Mouse (Mus musculus): ENCODE results near the gene Aktip.

The Aktip gene

DNA sequence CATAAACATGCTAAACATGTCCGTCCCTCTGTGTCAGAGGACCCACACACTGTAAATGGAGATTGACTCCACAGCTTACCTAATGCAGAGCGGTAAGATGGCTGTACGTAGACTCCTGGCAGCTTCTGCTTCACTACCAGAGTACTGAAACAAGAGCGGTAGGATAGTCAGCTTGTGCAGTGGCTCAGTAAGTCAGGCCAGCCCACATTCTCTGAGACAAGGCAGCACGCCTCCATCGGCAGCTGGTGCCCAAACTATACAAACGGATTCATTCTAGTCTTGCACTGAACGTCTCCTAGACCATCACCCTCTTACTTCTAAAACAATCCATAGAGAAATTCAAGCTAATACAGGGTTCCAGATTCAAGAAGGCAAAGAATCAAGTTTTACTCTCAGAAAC lies 73.0 kb downstream of the Aktip start:
- no peak for DNase-seq (ENCODE audit: low spot score in 2 of 2)

DNA sequence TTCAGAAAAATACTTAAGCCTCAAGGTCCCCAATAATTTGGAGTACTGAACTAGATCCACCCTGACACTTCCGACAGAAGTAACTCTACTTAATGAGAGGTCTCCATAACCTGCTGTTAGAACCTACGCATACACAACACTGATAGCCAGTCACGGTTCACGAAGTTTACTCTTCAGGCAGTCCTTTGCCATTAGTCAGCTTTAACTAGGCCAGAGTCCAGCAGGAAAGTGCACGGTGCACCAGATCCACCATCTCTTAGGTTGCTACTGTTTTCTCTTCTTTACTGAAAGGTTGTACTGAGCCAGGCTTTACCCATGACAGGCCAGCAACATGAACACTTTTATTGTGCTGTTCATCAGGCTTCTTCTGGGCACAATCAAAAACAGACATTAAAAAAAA lies 75.5 kb downstream of the Aktip start:
- no peak for DNase-seq (ENCODE audit: low spot score in 2 of 2)

DNA sequence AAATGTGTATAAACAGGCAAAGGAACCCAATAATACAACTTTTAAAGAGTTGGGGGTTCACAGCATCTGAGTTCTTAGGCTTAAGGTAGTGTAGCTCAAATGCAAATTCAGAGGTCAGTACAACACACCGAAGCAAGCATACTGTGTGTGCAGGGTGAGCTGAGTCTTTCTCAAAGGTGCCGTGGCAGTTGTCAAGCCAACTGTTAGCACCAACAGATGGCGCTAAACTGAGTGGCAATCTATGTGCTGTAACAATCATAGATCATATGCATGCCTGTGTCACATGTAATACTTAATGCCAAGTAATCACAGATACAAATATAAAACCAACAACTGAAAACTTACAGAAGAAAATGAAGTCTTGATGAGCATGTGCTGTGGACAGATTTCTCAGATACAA lies 81.6 kb downstream of the Aktip start:
- no peak for DNase-seq (ENCODE audit: low spot score in 2 of 2)

DNA sequence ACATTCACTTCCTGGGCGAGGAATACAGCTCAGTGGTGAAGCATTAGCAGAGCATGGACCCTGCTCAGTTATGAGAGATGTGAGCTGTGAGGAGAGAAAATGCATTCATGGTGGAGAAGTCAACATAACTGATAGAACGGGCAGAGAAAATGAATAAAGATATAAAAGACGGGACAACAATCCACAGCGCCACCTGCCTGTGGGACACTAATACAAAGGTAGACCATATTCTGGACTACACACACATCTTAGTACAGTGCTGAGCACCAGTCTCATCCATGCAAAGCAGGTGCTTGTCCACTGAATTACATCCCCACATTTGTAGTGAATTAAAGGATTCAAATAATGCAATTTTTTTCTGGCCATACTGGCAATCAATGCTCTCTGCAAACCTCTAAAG lies 82.2 kb downstream of the Aktip start:
- no peak for DNase-seq (ENCODE audit: low spot score in 2 of 2)

DNA sequence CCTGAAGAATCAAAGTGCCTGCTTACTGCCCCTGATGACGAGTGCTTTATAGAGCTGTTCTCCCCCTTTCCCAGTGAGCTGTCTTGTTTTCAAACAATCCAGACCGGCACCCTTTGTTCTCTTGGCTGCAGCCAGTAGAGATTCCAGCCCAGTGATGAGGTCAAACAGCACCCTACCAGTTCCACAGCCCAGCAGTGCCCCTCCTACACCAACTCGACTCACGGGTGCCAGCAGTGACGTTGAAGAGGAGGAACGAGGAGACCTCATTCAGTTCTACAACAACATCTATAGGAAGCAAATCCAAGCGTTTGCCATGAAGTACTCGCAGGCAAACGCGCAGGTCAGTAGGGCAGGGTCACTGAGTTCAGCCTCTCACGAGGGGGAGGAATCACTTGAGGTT lies 84.9 kb downstream of the Aktip start:
- DNase-seq (ENCODE audit: low spot score in 2 of 2) = no peak

DNA sequence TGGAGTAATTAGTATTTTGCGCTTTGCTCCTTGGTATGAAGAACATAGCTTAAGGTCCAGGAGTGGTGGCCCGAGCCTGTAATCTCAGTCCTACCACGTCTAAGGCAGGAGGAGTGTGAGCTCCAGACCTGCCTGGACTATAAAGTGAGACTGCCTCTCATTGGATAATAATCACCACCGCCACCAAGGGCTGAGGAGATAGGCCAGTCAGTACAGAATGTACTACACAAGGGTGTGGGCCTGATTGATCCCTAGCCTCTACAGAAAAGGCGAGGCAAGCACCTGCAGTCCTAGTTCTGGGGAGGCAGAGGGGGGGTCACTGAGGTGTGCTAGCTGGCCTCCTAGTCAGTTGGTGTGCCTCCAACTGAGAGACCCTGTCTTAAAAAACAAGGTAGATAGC lies 85.3 kb downstream of the Aktip start:
- no peak for DNase-seq (ENCODE audit: low spot score in 2 of 2)

DNA sequence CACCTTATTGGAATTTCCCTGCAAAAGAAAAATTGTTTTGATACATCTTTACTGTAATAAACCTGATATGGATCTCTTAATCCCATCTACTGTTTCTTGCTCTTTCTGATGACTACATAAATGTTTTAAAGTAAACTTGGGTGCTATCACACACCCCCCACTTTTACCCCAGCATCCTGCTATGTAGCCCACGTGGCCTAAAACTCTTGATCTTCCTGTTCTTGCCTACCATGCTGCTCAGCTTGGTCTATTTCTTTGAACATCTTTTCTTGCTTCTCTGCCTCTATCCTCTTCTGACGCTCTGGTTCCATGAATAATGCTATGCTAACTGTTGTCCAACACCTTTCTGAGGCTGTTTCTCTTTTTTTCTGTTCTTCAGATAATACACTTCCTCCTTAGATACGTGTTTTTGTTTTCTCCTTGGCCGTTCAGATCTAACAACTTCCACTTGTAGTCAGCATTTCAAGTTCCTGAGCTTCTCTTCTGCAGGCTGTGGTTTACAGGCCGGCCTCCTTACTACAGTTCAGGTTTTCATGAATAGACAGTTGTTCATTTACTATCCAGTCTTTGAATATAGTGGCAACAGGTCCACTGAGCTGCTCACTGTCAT lies 87.8 kb downstream of the Aktip start:
- no peak for DNase-seq (ENCODE audit: low spot score in 2 of 2)

DNA sequence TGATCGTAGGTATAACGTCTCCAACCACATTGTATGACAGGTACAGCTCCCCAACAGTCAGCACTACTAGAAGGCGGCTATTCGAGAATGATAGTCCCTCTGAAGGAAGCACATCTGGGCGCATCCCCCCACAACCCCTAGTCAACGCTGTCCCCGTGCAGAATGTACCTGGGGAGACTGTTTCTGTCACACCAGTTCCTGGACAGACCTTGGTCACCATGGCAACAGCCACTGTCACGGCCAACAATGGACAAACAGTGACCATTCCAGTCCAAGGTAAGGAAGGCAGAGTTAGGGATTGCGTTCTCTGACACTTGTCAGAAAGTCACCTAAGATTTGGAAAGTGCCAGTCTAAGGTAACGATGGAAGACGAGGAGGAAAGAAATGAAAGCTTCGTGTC lies 93.5 kb downstream of the Aktip start:
- DNase-seq (ENCODE audit: low spot score in 2 of 2) = no peak

DNA sequence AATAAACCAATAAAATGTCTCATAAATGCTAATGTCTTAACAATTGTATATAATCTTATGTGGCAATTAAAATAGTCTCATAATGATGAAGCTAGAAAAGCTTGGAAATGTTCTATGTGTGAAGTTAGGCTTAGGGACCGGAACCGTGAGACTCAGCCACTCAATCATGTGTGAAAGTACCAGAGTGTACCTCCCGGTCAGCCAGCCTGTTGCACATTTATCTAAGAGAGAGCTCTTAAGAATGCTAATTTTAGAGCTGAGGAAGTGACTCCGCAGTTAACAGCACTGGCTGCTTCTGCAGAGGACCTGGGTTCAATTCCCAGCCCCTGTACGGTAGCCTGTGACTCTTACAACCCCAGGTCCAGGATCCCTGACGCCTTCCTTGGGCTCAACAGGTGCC lies 101.7 kb downstream of the Aktip start:
- no peak for DNase-seq (ENCODE audit: low spot score in 2 of 2)

DNA sequence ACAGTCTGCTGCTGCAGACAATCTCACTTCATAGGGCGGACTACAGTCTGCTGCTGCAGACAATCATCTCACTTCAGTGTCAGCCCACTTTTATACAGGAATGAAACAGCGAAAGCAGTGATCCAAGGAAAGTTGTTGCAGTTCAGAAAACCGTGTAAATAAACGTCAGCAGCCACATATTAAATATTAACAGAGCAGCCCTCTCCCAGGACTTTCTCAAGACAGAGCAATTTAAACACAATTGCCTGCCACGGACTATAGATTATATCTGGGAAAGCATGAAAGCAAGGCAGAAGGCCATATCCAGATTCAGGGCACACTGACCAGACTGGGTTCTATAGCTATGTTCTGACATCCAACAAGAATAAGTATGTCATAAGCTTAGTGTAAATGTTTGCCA lies 105.6 kb downstream of the Aktip start:
- no peak for DNase-seq (ENCODE audit: low spot score in 2 of 2)

DNA sequence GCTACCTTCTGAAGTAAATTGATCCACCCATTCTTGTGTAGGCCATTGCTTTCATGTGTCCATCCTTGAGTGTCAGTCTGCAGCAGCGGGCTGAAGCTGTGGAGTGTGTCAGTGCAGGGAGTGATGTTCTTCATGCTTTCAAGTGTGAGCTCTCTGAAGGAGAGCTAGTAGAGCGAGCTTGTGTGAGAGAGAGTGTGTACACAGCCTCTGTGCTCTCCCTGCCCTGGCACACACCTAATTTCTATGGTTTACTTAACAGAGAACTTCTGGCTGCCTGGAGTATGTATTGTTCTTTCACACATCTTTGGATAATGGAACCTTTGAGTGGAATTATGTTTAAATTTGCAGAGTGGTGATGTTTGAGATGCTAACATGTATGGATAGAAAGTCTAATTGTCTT lies 110.2 kb downstream of the Aktip start:
- DNase-seq (ENCODE audit: low spot score in 2 of 2) = no peak

DNA sequence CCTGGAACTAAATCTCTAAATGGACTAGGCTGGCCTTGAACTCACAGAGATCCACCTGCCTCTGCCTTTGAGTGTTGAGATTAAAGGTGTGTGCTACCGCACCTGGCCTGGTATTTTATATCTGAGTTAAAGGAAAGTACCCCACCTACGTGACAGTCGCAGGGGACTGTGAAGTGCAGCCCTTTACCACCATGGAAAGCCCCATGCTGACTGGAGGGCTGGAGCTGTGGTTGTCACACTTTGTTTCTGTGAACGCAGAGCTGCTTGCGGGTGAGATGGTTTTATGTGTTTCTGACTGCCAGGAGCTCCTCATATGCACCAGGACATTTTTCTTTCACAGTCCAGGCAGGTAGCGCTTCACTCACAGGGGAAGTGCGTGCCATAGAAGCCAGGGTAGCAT lies 111.3 kb downstream of the Aktip start:
- DNase-seq (ENCODE audit: low spot score in 2 of 2) = no peak

DNA sequence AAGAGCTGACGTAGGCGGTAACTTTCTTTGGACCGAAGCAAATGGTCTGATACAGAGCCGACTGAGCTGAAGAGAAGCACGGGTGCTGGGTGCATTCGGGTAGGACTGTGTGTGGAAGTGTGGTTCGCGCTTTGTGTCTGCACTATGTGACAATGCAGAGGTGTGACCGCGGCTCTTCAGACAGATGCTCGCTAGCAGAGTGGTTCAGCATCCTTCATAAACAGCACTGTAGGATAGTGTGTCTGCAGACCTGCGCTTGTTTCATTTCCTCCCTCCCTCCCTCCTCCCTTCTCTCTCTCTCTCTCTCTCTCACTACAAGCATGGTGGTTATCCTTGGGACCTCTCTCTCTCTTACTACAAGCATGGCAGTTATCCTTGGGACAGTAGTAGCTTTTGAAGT lies 117.3 kb downstream of the Aktip start:
- no peak for DNase-seq (ENCODE audit: low spot score in 2 of 2)

DNA sequence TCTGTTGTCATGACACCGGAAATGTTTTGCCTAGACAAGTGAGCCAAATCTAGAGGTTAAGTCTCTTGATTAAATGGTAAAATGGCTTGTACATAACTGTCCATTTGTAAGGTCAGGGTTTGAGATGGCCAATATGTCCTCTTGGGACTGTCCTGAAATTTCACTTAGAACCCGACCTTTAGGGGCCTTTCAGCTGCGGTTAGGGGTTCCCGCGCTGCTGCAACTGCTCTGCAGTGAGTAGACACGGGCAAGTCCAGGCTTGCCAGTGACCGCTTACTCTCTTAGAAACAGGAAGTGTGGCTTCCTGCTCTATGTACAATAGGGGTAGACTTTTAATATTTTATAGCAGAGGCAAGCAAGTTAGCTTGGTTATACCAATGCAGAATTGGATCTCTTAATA lies 117.9 kb downstream of the Aktip start:
- no peak for DNase-seq (ENCODE audit: low spot score in 2 of 2)

DNA sequence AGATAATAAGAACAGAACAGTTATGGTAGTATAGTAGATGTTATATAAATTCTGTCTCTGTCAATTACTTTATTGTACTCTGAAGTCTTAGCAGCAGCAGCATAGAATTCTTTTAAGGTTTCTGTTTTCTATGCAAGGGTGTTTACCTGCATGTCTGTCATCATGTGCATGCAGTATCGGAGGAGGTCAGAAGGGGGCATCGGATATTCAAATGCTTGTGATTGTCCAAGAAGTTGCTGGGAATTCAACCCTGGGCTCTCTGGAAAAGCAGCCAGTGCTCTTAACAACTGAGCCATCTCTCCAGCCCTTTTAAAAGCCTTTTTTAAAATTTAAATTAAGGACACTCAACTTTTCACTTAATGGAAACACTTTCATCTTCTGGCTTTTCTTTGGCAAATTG lies 120.1 kb downstream of the Aktip start:
- DNase-seq (ENCODE audit: low spot score in 2 of 2) = no peak

DNA sequence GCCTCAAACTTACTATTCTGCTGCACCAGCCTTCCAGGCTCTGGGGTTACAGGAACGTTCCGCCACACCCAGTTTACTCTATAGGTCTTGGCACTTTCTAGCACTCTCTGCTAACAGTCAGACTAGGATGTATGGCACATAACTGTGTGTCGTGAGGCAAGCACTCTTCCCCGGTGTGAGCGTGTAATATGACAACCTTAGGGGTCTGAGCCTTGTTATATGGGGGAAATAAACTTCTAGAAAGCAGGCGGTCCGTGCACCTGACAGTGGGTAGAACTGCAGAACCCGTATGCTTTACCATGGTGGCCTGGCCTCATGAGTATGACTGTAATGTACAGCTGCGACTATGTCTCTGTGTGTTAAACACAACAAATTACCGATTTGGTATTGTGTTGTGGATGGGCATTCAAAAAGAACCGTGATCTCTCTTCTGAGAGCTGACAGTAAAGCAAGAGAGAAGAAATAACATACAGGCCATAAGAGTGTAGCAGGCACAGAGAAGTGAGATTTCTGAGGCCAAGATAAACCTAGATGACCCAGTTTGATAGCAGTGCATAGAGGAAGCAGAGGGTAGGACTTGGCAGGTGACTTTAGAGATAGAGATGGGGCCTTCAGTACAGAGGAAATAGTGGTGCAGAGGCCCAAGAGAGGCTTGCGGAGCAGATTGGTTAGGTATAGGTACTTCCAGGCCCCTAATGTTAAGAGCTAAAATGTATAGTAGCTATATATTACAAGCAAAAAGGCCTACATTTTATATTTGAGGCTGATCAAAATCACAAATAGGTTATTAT lies 122.5 kb downstream of the Aktip start:
- no peak for DNase-seq (ENCODE audit: low spot score in 2 of 2)

DNA sequence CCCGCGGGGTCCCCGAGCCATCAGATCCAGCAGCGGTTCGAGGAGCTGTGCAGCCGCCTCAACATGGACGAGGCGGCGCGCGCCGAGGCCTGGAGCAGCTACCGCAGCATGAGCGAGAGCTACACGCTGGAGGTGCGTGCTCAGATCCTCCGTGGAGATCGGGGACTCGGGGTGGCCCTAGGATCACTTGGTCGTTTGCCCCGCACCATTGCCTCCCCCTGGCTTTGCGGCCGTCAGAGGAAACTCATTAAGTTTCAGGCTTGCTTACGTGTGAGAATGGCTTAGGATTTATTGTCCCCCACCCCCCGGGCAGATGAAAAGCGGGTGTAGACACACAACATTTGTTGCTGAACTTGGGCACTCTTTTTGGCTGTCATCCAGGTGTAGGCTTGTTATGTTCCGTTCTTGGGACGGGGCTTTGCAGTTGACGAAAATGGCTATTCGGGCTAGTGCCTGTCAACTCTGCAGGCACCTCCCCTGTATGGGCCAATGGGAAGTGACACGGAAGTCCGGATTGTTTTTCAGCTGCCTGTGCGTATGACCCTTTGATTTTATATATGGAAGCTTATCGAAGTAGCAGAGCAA lies 129.4 kb downstream of the Aktip start:
- DNase-seq (ENCODE audit: low spot score in 2 of 2) = peak; percentile 63 to 68

DNA sequence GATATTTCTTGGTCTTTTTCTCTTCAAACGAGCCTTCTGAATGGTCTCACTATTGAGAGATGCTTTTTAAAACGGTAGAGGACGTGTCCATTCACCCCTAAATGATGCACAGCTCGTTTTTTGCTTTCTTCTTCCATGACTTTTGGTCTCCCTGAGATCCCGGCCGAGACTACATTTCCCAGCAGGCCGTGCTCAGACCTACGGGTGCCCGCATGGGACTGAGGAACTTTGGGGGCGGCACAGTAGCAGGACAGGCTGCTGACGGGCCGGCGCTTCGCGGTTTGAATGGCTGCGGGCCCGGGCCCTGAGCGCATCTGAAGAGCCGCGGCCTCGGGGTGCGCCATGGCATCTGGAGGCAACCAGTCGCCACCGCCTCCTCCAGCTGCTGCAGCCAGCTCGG lies 129.9 kb downstream of the Aktip start, which contains the start of gene Rbl2:
Gene Rbl2, plus strand, starts transcription at position 224 of the 400 bp plus-strand sequence.
- peak; percentile 93 to 94 for DNase-seq (ENCODE audit: low spot score in 2 of 2)

DNA sequence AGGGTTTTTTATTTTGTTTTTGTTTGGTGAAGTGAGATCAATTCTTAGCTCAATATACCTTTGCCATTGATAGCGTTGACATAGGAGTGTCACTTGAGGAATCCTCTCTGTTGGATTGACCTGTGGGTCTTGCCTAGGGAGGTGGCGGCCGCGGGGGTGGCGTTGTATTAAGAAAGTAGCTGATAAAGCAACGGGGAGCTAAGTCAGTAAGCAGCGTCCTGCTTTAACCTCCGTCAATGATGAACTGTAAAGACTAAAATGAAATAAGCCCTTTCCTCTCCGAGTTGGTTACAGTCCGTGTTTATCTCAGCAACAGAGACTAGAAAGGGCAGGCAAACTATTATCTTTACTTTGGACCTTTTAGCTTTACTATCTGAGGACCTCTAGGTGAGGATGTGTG lies 130.4 kb downstream of the Aktip start:
- DNase-seq (ENCODE audit: low spot score in 2 of 2) = no peak

DNA sequence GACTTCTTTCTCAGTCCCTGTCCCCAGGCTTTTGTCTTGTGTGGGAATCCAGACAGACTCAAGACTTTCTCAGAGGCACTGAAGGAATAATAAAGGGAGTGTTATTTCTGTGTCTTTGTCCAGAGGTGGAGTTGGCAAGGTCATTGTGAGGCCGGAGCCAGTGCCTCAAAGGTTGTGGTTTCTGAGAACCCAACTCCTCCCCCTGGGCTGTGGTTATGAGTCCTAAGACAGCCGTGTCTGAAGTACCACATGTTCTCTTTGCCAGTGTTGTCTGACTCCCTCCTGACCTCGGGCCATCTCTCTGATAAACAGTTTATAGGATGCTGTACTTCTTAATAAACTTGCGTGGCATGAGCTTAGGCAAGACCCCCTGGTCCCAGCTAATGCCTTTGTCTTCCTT lies 134.6 kb downstream of the Aktip start:
- no peak for DNase-seq (ENCODE audit: low spot score in 2 of 2)
